ENCODE assay signal across 12 mouse cellular contexts in the genomic region with DNA sequence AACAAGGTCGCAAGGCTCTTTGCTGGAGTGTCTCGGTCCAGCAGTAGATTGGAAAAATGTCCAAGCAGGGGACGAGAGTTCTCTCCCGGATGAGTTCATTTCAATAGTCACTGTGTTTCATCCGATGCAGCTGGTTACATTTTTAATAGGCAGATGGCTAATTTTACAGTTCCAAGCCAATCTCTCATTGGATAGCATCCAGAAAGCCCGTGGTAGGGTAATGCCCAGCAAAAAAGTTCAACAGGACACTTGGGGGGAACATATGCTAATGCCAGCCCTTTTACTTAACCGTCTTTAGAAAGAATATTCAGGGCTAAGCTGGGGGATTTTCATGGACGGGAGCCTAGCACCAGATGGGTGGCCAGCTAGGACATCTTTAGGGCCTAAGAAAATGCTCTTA.
A peak's percentile ranks its signal among the peaks of the same experiment; 100 is the strongest.
DNase-seq lines count a peak whose midpoint lies in the region; ATAC-seq and TF ChIP-seq lines count a peak whose summit lies in the region.
"Had no signal": no experiment of that assay in that cellular context is flagged by ENCODE, and none has a peak within 500 bp of the region (broad histone marks: within the 10 kb centered on the region; RNA-seq: fewer than 3 reads in every experiment).

No protein-coding gene starts in this region.

- H3K4me2 ChIP-seq in forebrain, embryonic 11.5 days (ENCODE audit: low read depth, low read length, severe bottlenecking): 0 out of 2 replicates have a peak overlapping the region, but pooled peaks have one; percentile 12
- no peak overlapping the region for H3K4me2 ChIP-seq in forebrain, postnatal 0 days (ENCODE audit: low read depth)
- no peak overlapping the region for H3K4me2 ChIP-seq in midbrain, postnatal 0 days (ENCODE audit: low read depth, low read length, poor library complexity, severe bottlenecking)
- H3K4me2 ChIP-seq: limb, embryonic 15.5 days; lung, embryonic 14.5 days had no signal

- no peaks in the 10 kb centered on the region for H3K36me3 ChIP-seq in forebrain, embryonic 11.5 days (ENCODE audit: control insufficient read depth, insufficient read depth, low read length)
- no peaks in the 10 kb centered on the region for H3K36me3 ChIP-seq in forebrain, postnatal 0 days (ENCODE audit: insufficient read depth)
- no peaks in the 10 kb centered on the region for H3K36me3 ChIP-seq in midbrain, postnatal 0 days (ENCODE audit: insufficient read depth, low read length)
- H3K36me3 ChIP-seq: limb, embryonic 15.5 days had no signal

- ATAC-seq in forebrain, embryonic 11.5 days (replicated peaks; ENCODE audit: low FRiP score): 0 out of 2 replicates have a peak, but pooled peaks have one; percentile 17
- no peak for ATAC-seq in forebrain, postnatal 0 days
- ATAC-seq in midbrain, postnatal 0 days (ENCODE audit: low FRiP score): no peak
- ATAC-seq in inflammation-experienced regulatory T-cells, adult 6 months: no peak

- peak overlapping the region; percentile 29; the same call in 1 of the 2 replicates for H3K9ac ChIP-seq in forebrain, embryonic 11.5 days (ENCODE audit: low read length)
- H3K9ac ChIP-seq in forebrain, postnatal 0 days: no peak overlapping the region
- H3K9ac ChIP-seq in midbrain, postnatal 0 days (replicated peaks; ENCODE audit: low read length, poor library complexity, severe bottlenecking): no peak overlapping the region
- H3K9ac ChIP-seq: limb, embryonic 15.5 days; lung, embryonic 14.5 days had no signal

- peak overlapping the region; percentile 62 for H3K27ac ChIP-seq in forebrain, embryonic 11.5 days (ENCODE audit: low read depth, low read length)
- 0 out of 2 replicates have a peak overlapping the region, but pooled peaks have one; percentile 40 for H3K27ac ChIP-seq in forebrain, postnatal 0 days (ENCODE audit: low read depth, low read length)
- H3K27ac ChIP-seq in midbrain, postnatal 0 days (ENCODE audit: low read depth, low read length): no peak overlapping the region
- H3K27ac ChIP-seq: limb, embryonic 15.5 days had no signal

- TF ChIP-seq CTCF in forebrain, postnatal 0 days (IDR thresholded peaks at IDR 0.05; ENCODE audit: low read depth): no peak
- no peak for TF ChIP-seq CTCF in midbrain, postnatal 0 days (IDR thresholded peaks at IDR 0.05)

- H3K9me3 ChIP-seq in forebrain, embryonic 11.5 days (ENCODE audit: control insufficient read depth, low read length): no peaks in the 10 kb centered on the region
- H3K9me3 ChIP-seq in forebrain, postnatal 0 days (ENCODE audit: low read length): no peaks in the 10 kb centered on the region
- no peaks in the 10 kb centered on the region for H3K9me3 ChIP-seq in midbrain, postnatal 0 days (ENCODE audit: low read length)
- H3K9me3 ChIP-seq: limb, embryonic 15.5 days had no signal

- peaks cover 19% of the 10 kb centered on the region; the same call in 1 of the 2 replicates for H3K4me1 ChIP-seq in forebrain, embryonic 11.5 days (replicated peaks; ENCODE audit: control insufficient read depth, insufficient read depth, low read length)
- H3K4me1 ChIP-seq in forebrain, postnatal 0 days (ENCODE audit: insufficient read depth): no peaks in the 10 kb centered on the region
- no peaks in the 10 kb centered on the region for H3K4me1 ChIP-seq in midbrain, postnatal 0 days (ENCODE audit: insufficient read depth, low read length)

- DNase-seq in layer of hippocampus, adult 8-10 months (ENCODE audit: low spot score in 2 of 2): peak; percentile 4 to 7
- DNase-seq in layer of hippocampus, adult 9-10 months (ENCODE audit: low spot score): no peak
- no peak for DNase-seq in forebrain, embryonic 11.5 days (ENCODE audit: low spot score)
- DNase-seq in forebrain, postnatal 0 days: peak; percentile 41
- peak; percentile 79 for DNase-seq in midbrain, postnatal 0 days (ENCODE audit: low spot score)
- no peak for DNase-seq in adipocyte (ENCODE audit: low spot score)
- DNase-seq: cerebellum, adult 9-11 months; kidney, adult 18-20 months; lung, embryonic 14.5 days; spleen, adult 18-20 months had no signal

- WGBS in forebrain, embryonic 11.5 days: 23% methylated on average over 8 of the region's 8 CpGs
- 16% methylated on average over 8 of the region's 8 CpGs for WGBS in forebrain, postnatal 0 days
- WGBS in midbrain, postnatal 0 days: 28% methylated on average over 8 of the region's 8 CpGs

- no peak overlapping the region for H3K4me3 ChIP-seq in forebrain, embryonic 11.5 days (ENCODE audit: low read depth, low read length)
- no peak overlapping the region for H3K4me3 ChIP-seq in forebrain, postnatal 0 days (ENCODE audit: low read depth, low read length)
- no peak overlapping the region for H3K4me3 ChIP-seq in midbrain, postnatal 0 days (ENCODE audit: low read depth, low read length)
- H3K4me3 ChIP-seq: limb, embryonic 15.5 days had no signal

- H3K27me3 ChIP-seq in forebrain, embryonic 11.5 days (ENCODE audit: control insufficient read depth, insufficient read depth, low read length): no peaks in the 10 kb centered on the region
- peaks cover 7% of the 10 kb centered on the region; the same call in 1 of the 2 replicates for H3K27me3 ChIP-seq in forebrain, postnatal 0 days (ENCODE audit: insufficient read depth, low read length)
- no peaks in the 10 kb centered on the region for H3K27me3 ChIP-seq in midbrain, postnatal 0 days (ENCODE audit: insufficient read depth, low read length)
- H3K27me3 ChIP-seq: limb, embryonic 15.5 days had no signal

Comparison
In these comparisons a context has a peak if more than half of its experiments do, and no peak if none do; other contexts are left out.
1. DNase-seq: peak in layer of hippocampus, adult 8-10 months (2 of 2), forebrain, postnatal 0 days (single experiment) and midbrain, postnatal 0 days (single experiment); none in layer of hippocampus, adult 9-10 months (single experiment), forebrain, embryonic 11.5 days (single experiment) and adipocyte (single experiment).